Mouse (Mus musculus) adrenal gland, postnatal 4 days (tissue): ENCODE results near the gene Gm15293. TPM values are rescaled to one million over a fixed set of nuclear protein-coding genes. Genes with fewer than 3 reads are reported as not detected.
"Not testable (repeated sequence)": the region's sequence is repeated elsewhere in the genome, so short reads cannot be mapped to it uniquely, and the experiment has no call there.

Experiments used
- DNase-seq, 2 experiments: peaks; one replicate each; pipeline ENCODE4 v3.0.0; 2021 to 2022; ENCODE audit warnings: low spot score in 2 of 2, mixed read lengths in 2 of 2
- long read RNA-seq, 2 experiments: library from polyadenylated mRNA; stranded (forward); transcript quantifications; one replicate each; pipeline ENCODE4 v2.0.0; 2021
- total RNA-seq, 2 experiments: library from RNA; stranded (reverse); gene quantifications; 2 replicates each; pipeline ENCODE4 v1.2.3; 2021

Gene Gm15293
- total RNA-seq = not detected
- long read RNA-seq, experiment 1 = 0 reads
- long read RNA-seq, experiment 2 = 0 reads

DNA sequence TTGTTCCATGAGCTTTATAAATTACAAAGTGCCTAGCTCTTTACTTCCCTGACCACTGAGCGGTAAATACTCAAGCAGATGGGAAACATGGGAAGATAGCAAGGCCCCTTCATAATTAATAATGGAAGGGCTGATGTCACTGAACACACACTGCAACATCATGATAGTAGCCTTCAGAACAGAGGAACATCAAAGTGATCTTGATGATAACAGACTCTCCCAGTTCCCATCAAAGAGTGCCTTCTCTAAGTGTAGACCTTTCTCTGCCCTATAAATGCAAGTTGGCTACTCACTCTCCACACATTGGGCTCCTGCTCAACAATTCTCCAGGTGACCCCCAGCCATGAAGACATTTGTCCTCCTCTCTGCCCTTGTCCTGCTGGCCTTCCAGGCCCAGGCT, at the start of gene Gm15293:
Gene Gm15293 (plus strand): TSS at position 301 of the 400 bp plus-strand sequence.
- not testable (repeated sequence) for DNase-seq

DNA sequence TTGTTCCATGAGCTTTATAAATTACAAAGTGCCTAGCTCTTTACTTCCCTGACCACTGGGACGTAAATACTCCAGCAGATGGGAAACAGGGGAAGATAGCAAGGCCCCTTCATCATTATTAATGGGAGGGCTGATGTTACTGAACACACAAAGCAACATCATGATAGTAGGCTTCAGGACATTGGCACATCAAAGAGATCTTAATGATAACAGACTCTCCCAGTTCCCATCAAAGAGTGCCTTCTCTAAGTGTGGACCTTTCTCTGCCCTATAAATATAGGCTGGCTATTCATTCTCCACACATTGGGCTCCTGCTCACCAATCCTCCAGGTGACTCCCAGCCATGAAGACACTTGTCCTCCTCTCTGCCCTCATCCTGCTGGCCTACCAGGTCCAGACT, 39.4 kb upstream of the Gm15293 start, which contains the start of gene Defa22:
Gene Defa22 (plus strand): TSS at position 301 of the 400 bp plus-strand sequence.
- DNase-seq = not testable (repeated sequence)

DNA sequence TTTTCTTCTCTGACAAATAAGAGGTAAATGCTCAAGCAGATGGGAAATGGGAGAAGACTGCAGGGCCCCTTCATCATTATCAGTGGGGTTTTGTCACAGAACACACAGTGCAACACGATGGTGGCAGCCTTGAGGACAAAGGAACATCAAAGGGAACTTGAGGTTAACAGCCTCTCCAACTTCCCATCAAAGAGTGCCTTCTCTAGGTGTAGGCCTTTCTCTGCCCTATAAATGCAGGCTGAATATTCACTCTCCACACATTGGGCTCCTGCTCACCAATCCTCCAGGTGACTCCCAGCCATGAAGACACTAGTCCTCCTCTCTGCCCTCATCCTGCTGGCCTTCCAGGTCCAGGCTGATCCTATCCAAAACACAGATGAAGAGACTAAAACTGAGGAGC, 10.0 kb upstream of the Gm15293 start, which contains the start of gene Defa31:
Gene Defa31 (plus strand): TSS at position 301 of the 400 bp plus-strand sequence.
- not testable (repeated sequence) for DNase-seq

Other genes starting within 250 kb of the Gm15293 start
- gene Defa21, start 176.0 kb upstream of the Gm15293 start, total RNA-seq = not detected
- gene Defa23, start 146.5 kb upstream of the Gm15293 start, total RNA-seq = not detected
- not detected for gene Defa35, start 136.5 kb upstream of the Gm15293 start, total RNA-seq
- not detected for gene Defa25, start 117.1 kb upstream of the Gm15293 start, total RNA-seq
- not detected for gene Gm14851, start 105.5 kb upstream of the Gm15293 start, total RNA-seq
- not detected for gene Defa30, start 66.9 kb upstream of the Gm15293 start, total RNA-seq
- not detected for gene Defa22, start 39.3 kb upstream of the Gm15293 start, total RNA-seq
- gene Defa31, start 9.9 kb upstream of the Gm15293 start, total RNA-seq = not detected
- not detected for gene Gm15292, start 48.2 kb downstream of the Gm15293 start, total RNA-seq
- not detected for gene Defa27, start 114.0 kb downstream of the Gm15293 start, total RNA-seq
- not detected for gene Defa29, start 125.5 kb downstream of the Gm15293 start, total RNA-seq
- not detected for gene Defa2, start 177.0 kb downstream of the Gm15293 start, total RNA-seq
- gene Defa33, start 190.2 kb downstream of the Gm15293 start, total RNA-seq = not detected
- not detected for gene Defa36, start 225.8 kb downstream of the Gm15293 start, total RNA-seq